In the genomic region with DNA sequence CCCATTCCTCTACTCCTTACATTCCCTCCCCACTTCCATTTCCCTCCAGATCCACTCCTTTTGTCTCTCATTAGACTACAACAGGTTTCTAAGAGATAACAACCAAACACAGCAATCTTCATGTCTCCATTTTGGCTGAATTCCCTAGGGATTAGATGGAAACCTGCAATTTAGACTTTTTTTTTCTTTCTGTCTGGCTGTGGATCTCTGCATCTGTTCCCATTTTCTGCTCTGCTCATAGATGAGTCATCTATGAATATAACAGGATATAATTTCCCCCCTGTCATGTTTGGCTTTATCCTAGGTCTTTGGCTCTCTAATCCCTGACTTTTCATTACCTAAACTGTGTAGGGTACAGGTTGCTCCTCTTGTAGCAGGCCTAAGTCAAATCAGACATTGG, we compare ENCODE assay signal across 23 mouse cellular contexts.
A peak's percentile ranks its signal among the peaks of the same experiment; 100 is the strongest.
DNase-seq lines count a peak whose midpoint lies in the region; ATAC-seq and TF ChIP-seq lines count a peak whose summit lies in the region.
"Had no signal": no experiment of that assay in that cellular context is flagged by ENCODE, and none has a peak within 500 bp of the region (broad histone marks: within the 10 kb centered on the region; RNA-seq: fewer than 3 reads in every experiment).

No protein-coding gene starts in this region.

- no peak overlapping the region for H3K27ac ChIP-seq in forebrain, embryonic 16.5 days (ENCODE audit: low read length)
- no peak overlapping the region for H3K27ac ChIP-seq in forebrain, embryonic 12.5 days
- H3K27ac ChIP-seq in embryonic fibroblast, embryonic 13.5 days (ENCODE audit: insufficient read depth, low read length): peak overlapping the region; percentile 34; the same call in 1 of the 2 replicates
- H3K27ac ChIP-seq: heart, embryonic 13.5 days; hindbrain, embryonic 15.5 days; liver, embryonic 15.5 days; stomach, embryonic 15.5 days had no signal

- H3K27me3 ChIP-seq in forebrain, embryonic 16.5 days (replicated peaks; ENCODE audit: control insufficient read depth, insufficient read depth, low read length): no peaks in the 10 kb centered on the region
- H3K27me3 ChIP-seq in forebrain, embryonic 12.5 days: peaks cover 3% of the 10 kb centered on the region; the same call in 1 of the 2 replicates
- H3K27me3 ChIP-seq: heart, embryonic 13.5 days; hindbrain, embryonic 15.5 days; liver, embryonic 15.5 days; stomach, embryonic 15.5 days had no signal

- H3K4me2 ChIP-seq in forebrain, embryonic 16.5 days (ENCODE audit: low read length): no peak overlapping the region
- no peak overlapping the region for H3K4me2 ChIP-seq in forebrain, embryonic 12.5 days
- H3K4me2 ChIP-seq: heart, embryonic 13.5 days; hindbrain, embryonic 15.5 days; liver, embryonic 15.5 days; lung, embryonic 14.5 days; stomach, embryonic 15.5 days had no signal

- no peak overlapping the region for H3K9ac ChIP-seq in forebrain, embryonic 16.5 days (replicated peaks; ENCODE audit: low read depth, low read length)
- no peak overlapping the region for H3K9ac ChIP-seq in forebrain, embryonic 12.5 days
- H3K9ac ChIP-seq: heart, embryonic 13.5 days; hindbrain, embryonic 15.5 days; liver, embryonic 15.5 days; lung, embryonic 14.5 days; stomach, embryonic 15.5 days had no signal

- TF ChIP-seq CTCF in embryonic fibroblast, embryonic 13.5 days (IDR thresholded peaks at IDR 0.05; ENCODE audit: borderline replicate concordance, insufficient read depth, low read length): no peak

- intact Hi-C loops in gastrocnemius, postnatal 36 days (cut with DNase I): no loop called here

- H3K9me3 ChIP-seq in forebrain, embryonic 16.5 days (ENCODE audit: control insufficient read depth, low read length): no peaks in the 10 kb centered on the region
- no peaks in the 10 kb centered on the region for H3K9me3 ChIP-seq in forebrain, embryonic 12.5 days
- H3K9me3 ChIP-seq: heart, embryonic 13.5 days; hindbrain, embryonic 15.5 days; liver, embryonic 15.5 days; stomach, embryonic 15.5 days had no signal

- ATAC-seq in forebrain, embryonic 16.5 days: peak; percentile 47; the same call in 1 of the 2 replicates
- ATAC-seq in forebrain, embryonic 12.5 days (ENCODE audit: low FRiP score): no peak

- H3K36me3 ChIP-seq in forebrain, embryonic 16.5 days (ENCODE audit: control insufficient read depth, insufficient read depth): no peaks in the 10 kb centered on the region
- H3K36me3 ChIP-seq in forebrain, embryonic 12.5 days (replicated peaks): no peaks in the 10 kb centered on the region
- H3K36me3 ChIP-seq: heart, embryonic 13.5 days; hindbrain, embryonic 15.5 days; liver, embryonic 15.5 days; stomach, embryonic 15.5 days had no signal

- DNase-seq in layer of hippocampus, adult 9-10 months (ENCODE audit: low spot score): peak; percentile 4
- no peak for DNase-seq in layer of hippocampus, postnatal 10 days (ENCODE audit: low spot score in 2 of 2)
- DNase-seq in embryo, embryonic 9.5 days (ENCODE audit: extremely low spot score): no peak
- no peak for DNase-seq in gastrocnemius, postnatal 36 days
- DNase-seq: adrenal gland, postnatal 14 days; cerebellum, adult 2 months; cerebellum, postnatal 25 days; heart, postnatal 10 days; kidney, adult 2 months; kidney, postnatal 36 days; liver; lung, embryonic 14.5 days; lung, postnatal 14 days; midbrain, embryonic 14.5 days; right cerebral cortex, postnatal 25 days; thymus, postnatal 14 days had no signal

- H3K4me3 ChIP-seq in forebrain, embryonic 16.5 days (replicated peaks; ENCODE audit: low read length): no peak overlapping the region
- H3K4me3 ChIP-seq in forebrain, embryonic 12.5 days (replicated peaks): no peak overlapping the region
- H3K4me3 ChIP-seq in embryonic fibroblast, embryonic 13.5 days (ENCODE audit: insufficient read depth, low read length): no peak overlapping the region
- H3K4me3 ChIP-seq: heart, embryonic 13.5 days; hindbrain, embryonic 15.5 days; liver, embryonic 15.5 days; stomach, embryonic 15.5 days had no signal

- no peak for TF ChIP-seq POLR2A in embryonic fibroblast, embryonic 13.5 days (IDR thresholded peaks at IDR 0.05; ENCODE audit: low read depth, low read length)

- no peaks in the 10 kb centered on the region for H3K4me1 ChIP-seq in forebrain, embryonic 16.5 days (replicated peaks; ENCODE audit: control insufficient read depth, insufficient read depth, low read length)
- peaks cover 3% of the 10 kb centered on the region; the same call in 1 of the 2 replicates for H3K4me1 ChIP-seq in forebrain, embryonic 12.5 days
- no peaks in the 10 kb centered on the region; the same call in none of the 2 replicates for H3K4me1 ChIP-seq in embryonic fibroblast, embryonic 13.5 days (ENCODE audit: control insufficient read depth, insufficient read depth, low read length)
- H3K4me1 ChIP-seq: heart, embryonic 13.5 days; hindbrain, embryonic 15.5 days; liver, embryonic 15.5 days; stomach, embryonic 15.5 days had no signal
